Mouse (Mus musculus): ENCODE measurements around the gene Sbpl. TPM values are rescaled to one million over a fixed set of nuclear protein-coding genes. Genes with fewer than 3 reads are reported as not detected.

The Sbpl gene
- not detected in 2 replicates for polyA plus RNA-seq (2015; fragmentation: Nextera tagmentation; extraction: Ambion mirVana)

DNA sequence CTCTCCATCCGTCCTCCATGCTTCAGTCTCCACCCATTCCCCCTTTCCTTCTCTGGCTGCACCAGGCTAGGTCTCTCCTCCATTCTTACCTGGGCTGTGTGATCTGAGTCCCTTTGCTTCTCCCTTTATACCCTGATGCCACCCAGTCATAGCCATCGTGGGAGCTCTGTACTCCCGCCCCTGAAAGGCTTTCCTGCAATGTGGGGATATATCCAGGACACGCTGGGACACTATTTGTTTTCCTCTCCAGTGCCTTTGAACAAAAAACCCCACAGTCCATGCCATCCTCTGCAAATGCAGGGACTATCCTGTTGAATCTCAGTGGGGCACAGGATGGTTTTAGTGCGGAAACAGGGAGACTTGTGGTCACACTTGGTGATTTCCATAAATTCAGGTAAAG is at the start of gene Sbpl:
Gene Sbpl, minus strand, starts transcription at position 101 of the 400 bp plus-strand sequence.
- H3K27ac ChIP-seq (ENCODE audit: low read length): no peak within 1 kb of the TSS
- no peak for ATAC-seq (ENCODE audit: low read depth)
- no peaks in the 10 kb centered on the region for H3K9me3 ChIP-seq (replicated peaks; ENCODE audit: control insufficient read depth, low read length)
- no peak within 1 kb of the TSS for H3K9ac ChIP-seq (ENCODE audit: low read depth, low read length)
- WGBS (ENCODE audit: insufficient replicate concordance): 63% methylated on average over 5 of the region's 5 CpGs
- H3K36me3 ChIP-seq (ENCODE audit: control insufficient read depth, insufficient read depth): no peaks in the 10 kb centered on the region
- no peaks in the 10 kb centered on the region for H3K4me1 ChIP-seq (ENCODE audit: control insufficient read depth, low read depth, low read length)
- H3K4me2 ChIP-seq (ENCODE audit: low read depth, low read length): no peak within 1 kb of the TSS
- no peak within 1 kb of the TSS for H3K4me3 ChIP-seq (ENCODE audit: low read depth, low read length)
- no peaks in the 10 kb centered on the region for H3K27me3 ChIP-seq (ENCODE audit: control insufficient read depth, insufficient read depth, low read depth, low read length)

- ATAC-seq (ENCODE audit: low read depth): no peak
- no peak overlapping the region for H3K27ac ChIP-seq (ENCODE audit: low read length)
- H3K36me3 ChIP-seq (ENCODE audit: control insufficient read depth, insufficient read depth): no peaks in the 10 kb centered on the region
- H3K4me3 ChIP-seq (ENCODE audit: low read depth, low read length): no peak overlapping the region
- 75% methylated on average over 14 of the region's 14 CpGs for WGBS (ENCODE audit: insufficient replicate concordance)
- no peak overlapping the region for H3K4me2 ChIP-seq (ENCODE audit: low read depth, low read length)
- no peaks in the 10 kb centered on the region for H3K9me3 ChIP-seq (replicated peaks; ENCODE audit: control insufficient read depth, low read length)
- no peak overlapping the region for H3K9ac ChIP-seq (ENCODE audit: low read depth, low read length)
- no peaks in the 10 kb centered on the region for H3K4me1 ChIP-seq (ENCODE audit: control insufficient read depth, low read depth, low read length)
- H3K27me3 ChIP-seq (ENCODE audit: control insufficient read depth, insufficient read depth, low read depth, low read length): no peaks in the 10 kb centered on the region
Observed at GRCm38 (mm10) chr17:24004071-24004665, 49.1 kb upstream of the Sbpl start.

GRCm38 (mm10) chr17:24000404-24000803 is 45.3 kb upstream of the Sbpl start:
- Histone ChIP-seq H3K9ac (ENCODE audit: low read depth, low read length) (no peak overlapping the region), H3K4me1 (ENCODE audit: control insufficient read depth, low read depth, low read length) (no peaks in the 10 kb centered on the region), H3K9me3 (replicated peaks; ENCODE audit: control insufficient read depth, low read length) (no peaks in the 10 kb centered on the region), H3K4me2 (ENCODE audit: low read depth, low read length) (no peak overlapping the region), H3K27ac (ENCODE audit: low read length) (no peak overlapping the region), H3K4me3 (ENCODE audit: low read depth, low read length) (no peak overlapping the region), H3K27me3 (ENCODE audit: control insufficient read depth, insufficient read depth, low read depth, low read length) (no peaks in the 10 kb centered on the region), H3K36me3 (ENCODE audit: control insufficient read depth, insufficient read depth) (no peaks in the 10 kb centered on the region)
- 31% methylated on average over 5 of the region's 5 CpGs for whole genome bisulfite sequencing (ENCODE audit: insufficient replicate concordance)
- no peak for ATAC-seq (ENCODE audit: low read depth)

GRCm38 (mm10) chr17:23998383-23998782 is 43.3 kb upstream of the Sbpl start:
- Histone ChIP-seq H3K9me3 (replicated peaks; ENCODE audit: control insufficient read depth, low read length) (no peaks in the 10 kb centered on the region), H3K27me3 (ENCODE audit: control insufficient read depth, insufficient read depth, low read depth, low read length) (no peaks in the 10 kb centered on the region), H3K4me2 (ENCODE audit: low read depth, low read length) (no peak overlapping the region), H3K9ac (ENCODE audit: low read depth, low read length) (no peak overlapping the region), H3K4me3 (ENCODE audit: low read depth, low read length) (no peak overlapping the region), H3K4me1 (ENCODE audit: control insufficient read depth, low read depth, low read length) (no peaks in the 10 kb centered on the region; the same call in 1 of the 2 replicates), H3K36me3 (ENCODE audit: control insufficient read depth, insufficient read depth) (no peaks in the 10 kb centered on the region), H3K27ac (ENCODE audit: low read length) (no peak overlapping the region)
- ATAC-seq (ENCODE audit: low read depth): no peak
- WGBS (ENCODE audit: insufficient replicate concordance): 45% methylated on average over 6 of the region's 6 CpGs

- no peak for ATAC-seq (ENCODE audit: low read depth)
- H3K4me3 ChIP-seq (ENCODE audit: low read depth, low read length): no peak within 1 kb of the TSS
- H3K36me3 ChIP-seq (ENCODE audit: control insufficient read depth, insufficient read depth): no peaks in the 10 kb centered on the region
- H3K9me3 ChIP-seq (replicated peaks; ENCODE audit: control insufficient read depth, low read length): no peaks in the 10 kb centered on the region
- no peaks in the 10 kb centered on the region; the same call in 1 of the 2 replicates for H3K4me1 ChIP-seq (ENCODE audit: control insufficient read depth, low read depth, low read length)
- no peaks in the 10 kb centered on the region for H3K27me3 ChIP-seq (ENCODE audit: control insufficient read depth, insufficient read depth, low read depth, low read length)
- 45% methylated on average over 2 of the region's 2 CpGs for WGBS (ENCODE audit: insufficient replicate concordance)
- H3K9ac ChIP-seq (ENCODE audit: low read depth, low read length): no peak within 1 kb of the TSS
- no peak within 1 kb of the TSS for H3K27ac ChIP-seq (ENCODE audit: low read length)
- no peak within 1 kb of the TSS for H3K4me2 ChIP-seq (ENCODE audit: low read depth, low read length)
Observed at GRCm38 (mm10) chr17:23997901-23998300, 42.8 kb upstream of the Sbpl start, which contains the start of gene Prss22. TSS of gene Prss22 (minus strand) at chr17:23998100.

DNA sequence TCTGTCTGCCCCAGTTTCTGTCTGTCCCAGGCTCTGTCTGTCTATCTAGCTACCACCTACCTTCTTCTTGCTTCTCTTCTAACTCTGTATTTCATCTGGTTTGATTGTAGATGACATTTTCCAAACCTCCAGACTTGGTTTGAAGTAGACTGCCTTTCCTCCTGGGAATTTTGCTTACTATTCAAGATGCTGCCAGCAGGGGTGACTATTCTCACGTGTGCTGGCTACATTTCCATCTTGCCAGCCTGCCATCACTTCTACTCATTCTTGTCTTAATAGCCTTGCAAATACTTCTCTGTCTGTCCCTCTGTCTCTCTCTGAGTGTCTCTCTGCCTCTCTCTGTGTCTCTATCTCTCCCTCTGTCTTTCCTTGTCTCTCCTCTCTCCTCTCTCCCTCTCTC is 40.3 kb upstream of the Sbpl start:
- H3K36me3 ChIP-seq (ENCODE audit: control insufficient read depth, insufficient read depth): no peaks in the 10 kb centered on the region
- WGBS (ENCODE audit: insufficient replicate concordance): 14% methylated on average over 1 of the region's 1 CpGs
- ATAC-seq (ENCODE audit: low read depth): no peak
- no peak overlapping the region for H3K4me3 ChIP-seq (ENCODE audit: low read depth, low read length)
- H3K27ac ChIP-seq (ENCODE audit: low read length): no peak overlapping the region
- no peaks in the 10 kb centered on the region; the same call in 1 of the 2 replicates for H3K4me1 ChIP-seq (ENCODE audit: control insufficient read depth, low read depth, low read length)
- no peaks in the 10 kb centered on the region for H3K27me3 ChIP-seq (ENCODE audit: control insufficient read depth, insufficient read depth, low read depth, low read length)
- no peak overlapping the region for H3K4me2 ChIP-seq (ENCODE audit: low read depth, low read length)
- no peak overlapping the region for H3K9ac ChIP-seq (ENCODE audit: low read depth, low read length)
- no peaks in the 10 kb centered on the region for H3K9me3 ChIP-seq (replicated peaks; ENCODE audit: control insufficient read depth, low read length)

DNA sequence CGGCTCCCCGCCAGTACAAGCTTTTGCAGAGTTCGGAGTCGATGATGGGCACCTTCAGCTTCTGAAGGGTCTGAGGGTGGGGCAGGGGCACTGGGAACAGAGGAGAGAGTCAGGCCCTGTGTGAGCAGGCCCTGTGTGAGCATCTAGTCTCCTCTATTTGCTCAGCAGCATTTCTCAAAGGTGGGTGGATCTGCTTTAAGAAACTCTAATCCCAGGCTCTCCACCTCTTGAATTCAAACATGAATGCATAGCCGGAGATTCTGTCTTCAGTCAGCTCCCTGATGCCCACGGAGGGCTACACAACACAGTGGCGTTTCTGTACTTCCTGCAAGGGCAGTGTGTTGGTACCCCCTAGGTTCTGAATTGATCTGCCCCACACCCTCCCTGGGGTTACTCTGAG is 39.6 kb upstream of the Sbpl start:
- Histone ChIP-seq H3K4me3 (ENCODE audit: low read depth, low read length) (no peak overlapping the region), H3K9ac (ENCODE audit: low read depth, low read length) (no peak overlapping the region), H3K4me2 (ENCODE audit: low read depth, low read length) (no peak overlapping the region), H3K4me1 (ENCODE audit: control insufficient read depth, low read depth, low read length) (no peaks in the 10 kb centered on the region; the same call in 1 of the 2 replicates), H3K36me3 (ENCODE audit: control insufficient read depth, insufficient read depth) (no peaks in the 10 kb centered on the region), H3K9me3 (replicated peaks; ENCODE audit: control insufficient read depth, low read length) (no peaks in the 10 kb centered on the region), H3K27ac (ENCODE audit: low read length) (no peak overlapping the region), H3K27me3 (ENCODE audit: control insufficient read depth, insufficient read depth, low read depth, low read length) (no peaks in the 10 kb centered on the region)
- no peak for ATAC-seq (ENCODE audit: low read depth)
- WGBS (ENCODE audit: insufficient replicate concordance): 59% methylated on average over 7 of the region's 7 CpGs

DNA sequence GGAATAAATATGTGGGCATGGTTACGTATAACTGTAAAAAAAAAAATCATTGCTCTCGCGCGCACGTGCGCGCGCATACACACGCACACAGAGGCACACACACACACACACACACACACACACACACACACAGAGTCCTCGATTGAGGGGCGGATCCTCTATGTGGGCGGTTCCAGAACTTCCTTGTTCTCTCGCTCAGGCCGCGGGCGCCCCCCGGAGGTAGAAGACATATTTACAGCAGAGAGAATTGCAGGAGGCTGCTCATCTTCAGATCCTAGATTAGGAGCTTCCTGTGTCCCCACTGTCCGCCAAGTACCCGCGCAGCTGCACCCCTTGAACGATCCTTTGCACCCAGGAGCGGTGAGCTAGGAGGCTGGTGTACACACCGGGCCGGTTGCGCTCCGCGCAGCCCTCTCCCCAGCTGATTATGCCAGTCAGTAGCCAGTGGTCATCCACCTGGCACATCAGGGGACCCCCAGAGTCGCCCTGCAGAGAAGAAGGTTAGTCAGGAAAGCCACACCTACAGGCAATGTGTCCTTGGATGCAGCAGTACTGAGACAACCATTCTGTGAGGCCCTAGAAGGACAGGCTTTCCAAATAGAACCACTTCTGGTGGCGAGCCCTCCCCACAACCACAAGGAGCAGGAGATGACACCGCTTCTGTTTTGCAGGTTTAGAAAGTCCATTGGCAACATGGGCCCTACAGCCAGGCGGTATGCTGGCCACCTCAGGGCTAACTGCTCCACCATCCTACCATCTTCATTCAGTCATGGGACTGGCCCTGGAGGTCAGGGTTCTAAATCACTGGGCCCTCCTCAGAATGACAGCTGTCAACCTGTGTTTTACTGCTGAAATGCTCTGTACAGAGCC is 38.7 kb upstream of the Sbpl start:
- H3K4me1 ChIP-seq (ENCODE audit: control insufficient read depth, low read depth, low read length): no peaks in the 10 kb centered on the region; the same call in 1 of the 2 replicates
- H3K27me3 ChIP-seq (ENCODE audit: control insufficient read depth, insufficient read depth, low read depth, low read length): no peaks in the 10 kb centered on the region
- no peaks in the 10 kb centered on the region for H3K36me3 ChIP-seq (ENCODE audit: control insufficient read depth, insufficient read depth)
- H3K9me3 ChIP-seq (replicated peaks; ENCODE audit: control insufficient read depth, low read length): no peaks in the 10 kb centered on the region
- H3K4me2 ChIP-seq (ENCODE audit: low read depth, low read length): 0 out of 2 replicates have a peak overlapping the region, but pooled peaks have one; percentile 14
- WGBS (ENCODE audit: insufficient replicate concordance): 7% methylated on average over 31 of the region's 31 CpGs
- peak; percentile 69 for ATAC-seq (ENCODE audit: low read depth)
- no peak overlapping the region for H3K27ac ChIP-seq (ENCODE audit: low read length)
- H3K4me3 ChIP-seq (ENCODE audit: low read depth, low read length): no peak overlapping the region
- H3K9ac ChIP-seq (ENCODE audit: low read depth, low read length): no peak overlapping the region

Data from liver, embryonic 16.5 days (tissue).